Mouse (Mus musculus) embryonic facial prominence, embryonic 10.5 days (tissue): ENCODE results near the gene Nt5dc1. TPM values are rescaled to one million over a fixed set of nuclear protein-coding genes. Genes with fewer than 3 reads are reported as not detected.
"Not testable (repeated sequence)": the region's sequence is repeated elsewhere in the genome, so short reads cannot be mapped to it uniquely, and the experiment has no call there.

Experiments used
- DNase-seq: peaks from one replicate; pipeline ENCODE4 v3.0.0-alpha.2; 2017; ENCODE audit warnings: low spot score
- H3K27ac ChIP-seq: fragments of 300-500 bp; sonication (generic); replicated peaks from 2 replicates; pipeline ENCODE4 v1.5.1; 2016; ENCODE audit warnings: mild to moderate bottlenecking
- H3K27me3 ChIP-seq: fragments of 300-500 bp; sonication (generic); replicated peaks from 2 replicates; pipeline ENCODE4 v1.6.1; 2016; ENCODE audit warnings: low read depth, mild to moderate bottlenecking; ENCODE audit not compliant: poor library complexity, severe bottlenecking
- H3K36me3 ChIP-seq: fragments of 300-500 bp; sonication (generic); replicated peaks from 2 replicates; pipeline ENCODE4 v1.6.1; 2016; ENCODE audit warnings: mild to moderate bottlenecking, moderate library complexity
- H3K4me1 ChIP-seq: fragments of 300-500 bp; sonication (generic); 2 replicates; pipeline ENCODE4 v1.6.1; 2016
- H3K4me3 ChIP-seq: fragments of 300-500 bp; sonication (generic); 2 replicates; pipeline ENCODE4 v1.5.1; 2016; ENCODE audit warnings: mild to moderate bottlenecking, moderate library complexity
- H3K9me3 ChIP-seq: fragments of 300-500 bp; sonication (generic); 2 replicates; pipeline ENCODE4 v1.6.1; 2016; ENCODE audit warnings: mild to moderate bottlenecking
- WGBS: fragments of 180-500 bp; shearing (Covaris S2); methylation state at CpG from one replicate; pipeline ENCODE4 v1.1.7; 2016; 5-methylcytosine and 5-hydroxymethylcytosine counted together
- polyA plus RNA-seq: library from polyadenylated mRNA; unstranded; fragments of >200 nt; fragmentation: Nextera tagmentation; extraction: Ambion mirVana; gene quantifications from 2 replicates; pipeline ENCODE4 v1.2.1, GENCODE M21; 2016

Nt5dc1 gene
- polyA plus RNA-seq, 1 experiment from 2014 or later: 8.8 TPM

- Histone ChIP-seq H3K9me3 (no peaks in the 10 kb centered on the region), H3K27ac (no peak overlapping the region), H3K4me1 (no peaks in the 10 kb centered on the region), H3K4me3 (no peak overlapping the region), H3K27me3 (no peaks in the 10 kb centered on the region), H3K36me3 (no peaks in the 10 kb centered on the region)
- WGBS: 91% methylated on average over 4 of the region's 4 CpGs
- DNase-seq: no peak
Observed at GRCm38 (mm10) chr10:34265106-34265505, 153.2 kb downstream of the Nt5dc1 start.

GRCm38 (mm10) chr10:34252833-34253232 lies 165.5 kb downstream of the Nt5dc1 start:
- not testable (repeated sequence) for H3K27ac ChIP-seq, H3K27me3 ChIP-seq, H3K4me1 ChIP-seq, H3K36me3 ChIP-seq, DNase-seq, H3K9me3 ChIP-seq, H3K4me3 ChIP-seq
- 94% methylated on average over 9 of the region's 9 CpGs for WGBS

- Histone ChIP-seq H3K9me3 (no peaks in the 10 kb centered on the region), H3K36me3 (no peaks in the 10 kb centered on the region), H3K4me3 (no peak overlapping the region), H3K27ac (no peak overlapping the region), H3K4me1 (0 out of 2 replicates have a peak, but pooled peaks cover 4% of the 10 kb centered on the region), H3K27me3 (no peaks in the 10 kb centered on the region)
- no peak for DNase-seq
- WGBS: 73% methylated on average over 2 of the region's 2 CpGs
Observed at GRCm38 (mm10) chr10:34249594-34249993, 168.8 kb downstream of the Nt5dc1 start.

GRCm38 (mm10) chr10:34247757-34248156 lies 170.6 kb downstream of the Nt5dc1 start:
- H3K27me3 ChIP-seq: no peaks in the 10 kb centered on the region
- H3K4me3 ChIP-seq: no peak overlapping the region
- no peaks in the 10 kb centered on the region for H3K9me3 ChIP-seq
- 0 out of 2 replicates have a peak, but pooled peaks cover 4% of the 10 kb centered on the region for H3K4me1 ChIP-seq
- H3K36me3 ChIP-seq: no peaks in the 10 kb centered on the region
- no peak for DNase-seq
- 66% methylated on average over 3 of the region's 3 CpGs for WGBS
- no peak overlapping the region for H3K27ac ChIP-seq

GRCm38 (mm10) chr10:34246106-34246505 lies 172.2 kb downstream of the Nt5dc1 start:
- Histone ChIP-seq H3K27me3 (no peaks in the 10 kb centered on the region), H3K4me1 (0 out of 2 replicates have a peak, but pooled peaks cover 4% of the 10 kb centered on the region), H3K27ac (no peak overlapping the region), H3K9me3 (no peaks in the 10 kb centered on the region), H3K4me3 (no peak overlapping the region), H3K36me3 (no peaks in the 10 kb centered on the region)
- 77% methylated on average over 2 of the region's 2 CpGs for WGBS
- no peak for DNase-seq

- 83% methylated on average over 5 of the region's 5 CpGs for WGBS
- H3K27ac ChIP-seq: no peak overlapping the region
- no peaks in the 10 kb centered on the region for H3K9me3 ChIP-seq
- no peaks in the 10 kb centered on the region for H3K27me3 ChIP-seq
- H3K4me1 ChIP-seq: 0 out of 2 replicates have a peak, but pooled peaks cover 4% of the 10 kb centered on the region
- DNase-seq: no peak
- no peaks in the 10 kb centered on the region for H3K36me3 ChIP-seq
- H3K4me3 ChIP-seq: no peak overlapping the region
Observed at GRCm38 (mm10) chr10:34244745-34245144, 173.6 kb downstream of the Nt5dc1 start.

GRCm38 (mm10) chr10:34238536-34238935 lies 179.8 kb downstream of the Nt5dc1 start:
- Histone ChIP-seq H3K27me3 (no peaks in the 10 kb centered on the region), H3K4me3 (no peak overlapping the region), H3K36me3 (no peaks in the 10 kb centered on the region), H3K9me3 (no peaks in the 10 kb centered on the region), H3K27ac (no peak overlapping the region), H3K4me1 (peaks cover 13% of the 10 kb centered on the region)
- 72% methylated on average over 4 of the region's 4 CpGs for WGBS
- no peak for DNase-seq

Other genes starting within 250 kb of the Nt5dc1 start
- 29.1 and 33.6 TPM in 2 replicates for gene Dse, start 210.8 kb downstream of the Nt5dc1 start, polyA plus RNA-seq
- gene Tspyl1, start 136.4 kb downstream of the Nt5dc1 start, polyA plus RNA-seq: 67.9 and 70.5 TPM in 2 replicates
- gene Tspyl4, start 121.1 kb downstream of the Nt5dc1 start, polyA plus RNA-seq: 37.3 and 37.9 TPM in 2 replicates
- 0.09 and 0.14 TPM in 2 replicates for gene Col10a1, start 28.6 kb downstream of the Nt5dc1 start, polyA plus RNA-seq
- 5.0 and 6.1 TPM in 2 replicates for gene Frk, start 64.8 kb upstream of the Nt5dc1 start, polyA plus RNA-seq